Mouse (Mus musculus): Measurements from ENCODE around the gene Tcaim. TPM values are rescaled to one million over a fixed set of nuclear protein-coding genes. Genes with fewer than 3 reads are reported as not detected.

Gene Tcaim
- total and polyA plus RNA-seq, 2 experiments from 2014 or later = 4.0 to 9.8 TPM

DNA sequence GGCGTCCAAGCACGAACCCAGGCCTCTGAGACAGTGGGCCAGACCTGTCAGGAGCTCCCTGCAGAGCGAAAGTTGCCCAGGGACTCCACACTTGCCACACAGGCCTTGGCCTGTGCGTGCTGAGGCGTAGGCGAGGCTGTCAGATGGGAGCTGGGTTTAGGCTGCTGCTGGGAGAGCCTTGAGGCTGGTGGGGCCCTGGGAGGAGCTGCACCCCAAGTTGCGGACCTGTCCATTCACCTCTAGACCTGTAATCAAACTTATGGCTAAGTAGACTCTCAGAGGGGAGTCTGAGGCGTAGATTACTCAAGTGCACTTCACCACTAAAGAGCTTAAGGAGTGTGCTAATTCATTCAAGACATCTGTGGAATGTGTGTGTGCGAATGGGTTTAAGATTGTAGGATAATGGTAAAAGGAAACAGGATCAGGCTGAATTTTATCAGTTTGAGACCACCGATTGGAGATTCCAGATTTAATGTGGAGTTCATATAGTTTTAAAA, 554 bp downstream of the Tcaim start:
- no peak for DNase-seq (ENCODE audit: low spot score)
- Histone ChIP-seq H3K9ac (replicated peaks; ENCODE audit: low read depth, low read length) (peak overlapping the region; percentile 68), H3K9me3 (replicated peaks; ENCODE audit: control insufficient read depth, low read length) (no peaks in the 10 kb centered on the region), H3K4me3 (ENCODE audit: low read depth, low read length) (peak overlapping the region; percentile 59), H3K27ac (ENCODE audit: low read depth) (peak overlapping the region; percentile 89), H3K27me3 (ENCODE audit: control insufficient read depth, insufficient read depth, low read length) (no peaks in the 10 kb centered on the region), H3K4me2 (ENCODE audit: low read depth, low read length) (peak overlapping the region; percentile 71), H3K36me3 (replicated peaks; ENCODE audit: control insufficient read depth, insufficient read depth, low read length) (no peaks in the 10 kb centered on the region), H3K4me1 (ENCODE audit: control insufficient read depth, insufficient read depth) (peaks cover 13% of the 10 kb centered on the region; the same call in 1 of the 2 replicates)
- WGBS = 7% methylated on average over 10 of the region's 10 CpGs
- TF ChIP-seq CTCF (IDR thresholded peaks at IDR 0.05; ENCODE audit: low read depth) (no peak), EP300 (IDR thresholded peaks at IDR 0.05; ENCODE audit: low read depth) (no peak)
- ATAC-seq (ENCODE audit: insufficient read depth, low read depth) = no peak

DNA sequence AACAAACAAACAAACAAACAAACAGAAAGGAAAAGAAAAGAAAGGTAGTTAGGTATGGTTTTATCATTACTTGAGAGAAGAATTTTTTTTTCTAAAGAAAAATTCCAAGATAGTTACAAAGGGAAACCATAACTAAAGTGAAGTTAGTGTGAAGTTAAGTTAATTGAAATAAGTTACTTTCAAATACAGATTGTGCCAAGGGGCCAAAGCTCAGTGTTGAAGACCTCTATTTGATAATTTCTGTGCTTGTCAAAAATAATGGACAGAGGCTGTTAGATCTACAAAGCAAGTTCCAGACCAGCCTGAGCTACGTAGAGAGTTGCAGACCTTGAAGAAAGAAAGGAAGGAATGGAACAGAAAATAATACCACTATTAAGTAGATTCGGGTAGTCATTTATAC, 1.8 kb downstream of the Tcaim start:
- no peak overlapping the region for H3K27ac ChIP-seq (ENCODE audit: low read depth)
- WGBS = 87% methylated on average over 2 of the region's 2 CpGs

DNA sequence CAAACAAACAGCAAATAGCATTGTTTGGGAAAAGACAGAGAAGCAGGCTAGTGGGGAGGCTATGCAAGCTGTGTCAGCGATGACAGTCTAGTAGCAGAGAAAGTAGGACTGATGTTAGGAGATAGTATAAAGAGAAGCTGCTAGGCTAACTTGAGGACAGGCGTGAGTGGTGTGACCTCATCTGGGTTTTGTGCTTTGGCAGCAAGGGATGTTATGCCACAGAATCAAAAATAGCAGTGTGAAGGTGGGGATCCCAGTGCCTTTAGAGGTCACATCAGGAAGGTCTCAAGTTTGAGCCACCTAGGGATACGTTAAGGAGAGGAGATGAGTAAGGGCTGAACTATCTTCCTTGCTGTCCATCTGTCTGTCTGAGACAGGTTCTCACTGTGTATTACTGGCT, 4.9 kb downstream of the Tcaim start:
- peak; percentile 83 for DNase-seq (ENCODE audit: low spot score)

More for the DNA sequence above, 1.8 kb downstream of the Tcaim start:
- H3K4me3 ChIP-seq (ENCODE audit: low read depth, low read length) = no peak overlapping the region
- H3K36me3 ChIP-seq (replicated peaks; ENCODE audit: control insufficient read depth, insufficient read depth, low read length) = no peaks in the 10 kb centered on the region
- DNase-seq (ENCODE audit: low spot score) (no peak), ATAC-seq (ENCODE audit: insufficient read depth, low read depth) (no peak)
- no peak overlapping the region for H3K9ac ChIP-seq (replicated peaks; ENCODE audit: low read depth, low read length)
- no peaks in the 10 kb centered on the region for H3K9me3 ChIP-seq (replicated peaks; ENCODE audit: control insufficient read depth, low read length)
- peaks cover 13% of the 10 kb centered on the region; the same call in 1 of the 2 replicates for H3K4me1 ChIP-seq (ENCODE audit: control insufficient read depth, insufficient read depth)
- TF ChIP-seq CTCF (IDR thresholded peaks at IDR 0.05; ENCODE audit: low read depth) = no peak
- no peak for TF ChIP-seq EP300 (IDR thresholded peaks at IDR 0.05; ENCODE audit: low read depth)
- no peak overlapping the region for H3K4me2 ChIP-seq (ENCODE audit: low read depth, low read length)
- no peaks in the 10 kb centered on the region for H3K27me3 ChIP-seq (ENCODE audit: control insufficient read depth, insufficient read depth, low read length)

GRCm38 (mm10) chr9:122812386-122812785, 7.0 kb downstream of the Tcaim start:
- no peak overlapping the region for H3K4me2 ChIP-seq (ENCODE audit: low read depth, low read length)
- TF ChIP-seq EP300 (IDR thresholded peaks at IDR 0.05; ENCODE audit: low read depth) (no peak), CTCF (IDR thresholded peaks at IDR 0.05; ENCODE audit: low read depth) (no peak)

More for the DNA sequence above, 4.9 kb downstream of the Tcaim start:
- peak; percentile 40; the same call in 1 of the 2 replicates for ATAC-seq (ENCODE audit: insufficient read depth, low read depth)
- H3K4me3 ChIP-seq (ENCODE audit: low read depth, low read length) = no peak overlapping the region
- no peaks in the 10 kb centered on the region for H3K27me3 ChIP-seq (ENCODE audit: control insufficient read depth, insufficient read depth, low read length)
- no peaks in the 10 kb centered on the region for H3K9me3 ChIP-seq (replicated peaks; ENCODE audit: control insufficient read depth, low read length)
- H3K4me1 ChIP-seq (ENCODE audit: control insufficient read depth, insufficient read depth) = peaks cover 13% of the 10 kb centered on the region; the same call in 1 of the 2 replicates
- no peak for TF ChIP-seq CTCF (IDR thresholded peaks at IDR 0.05; ENCODE audit: low read depth)
- no peak for TF ChIP-seq EP300 (IDR thresholded peaks at IDR 0.05; ENCODE audit: low read depth)
- no peak overlapping the region for H3K9ac ChIP-seq (replicated peaks; ENCODE audit: low read depth, low read length)
- H3K4me2 ChIP-seq (ENCODE audit: low read depth, low read length) = no peak overlapping the region
- 28% methylated on average over 3 of the region's 3 CpGs for WGBS
- peaks cover 3% of the 10 kb centered on the region; the same call in 1 of the 2 replicates for H3K36me3 ChIP-seq (replicated peaks; ENCODE audit: control insufficient read depth, insufficient read depth, low read length)
- H3K27ac ChIP-seq (ENCODE audit: low read depth) = peak overlapping the region; percentile 46

GRCm38 (mm10) chr9:122814775-122815174, 9.4 kb downstream of the Tcaim start:
- TF ChIP-seq EP300 (IDR thresholded peaks at IDR 0.05; ENCODE audit: low read depth) (no peak), CTCF (IDR thresholded peaks at IDR 0.05; ENCODE audit: low read depth) (no peak)
- Histone ChIP-seq H3K9me3 (replicated peaks; ENCODE audit: control insufficient read depth, low read length) (no peaks in the 10 kb centered on the region), H3K4me2 (ENCODE audit: low read depth, low read length) (no peak overlapping the region), H3K4me1 (ENCODE audit: control insufficient read depth, insufficient read depth) (0 out of 2 replicates have a peak, but pooled peaks cover 4% of the 10 kb centered on the region), H3K27me3 (ENCODE audit: control insufficient read depth, insufficient read depth, low read length) (no peaks in the 10 kb centered on the region), H3K36me3 (replicated peaks; ENCODE audit: control insufficient read depth, insufficient read depth, low read length) (peaks cover 22% of the 10 kb centered on the region), H3K9ac (replicated peaks; ENCODE audit: low read depth, low read length) (no peak overlapping the region), H3K27ac (ENCODE audit: low read depth) (no peak overlapping the region), H3K4me3 (ENCODE audit: low read depth, low read length) (no peak overlapping the region)
- DNase-seq (ENCODE audit: low spot score) (no peak), ATAC-seq (ENCODE audit: insufficient read depth, low read depth) (no peak)
- WGBS = 94% methylated on average over 2 of the region's 2 CpGs

More at GRCm38 (mm10) chr9:122812386-122812785, 7.0 kb downstream of the Tcaim start:
- no peaks in the 10 kb centered on the region for H3K27me3 ChIP-seq (ENCODE audit: control insufficient read depth, insufficient read depth, low read length)
- peaks cover 9% of the 10 kb centered on the region; the same call in 1 of the 2 replicates for H3K36me3 ChIP-seq (replicated peaks; ENCODE audit: control insufficient read depth, insufficient read depth, low read length)
- 0 out of 2 replicates have a peak, but pooled peaks cover 4% of the 10 kb centered on the region for H3K4me1 ChIP-seq (ENCODE audit: control insufficient read depth, insufficient read depth)
- DNase-seq (ENCODE audit: low spot score) (no peak), ATAC-seq (ENCODE audit: insufficient read depth, low read depth) (no peak)
- no peak overlapping the region for H3K9ac ChIP-seq (replicated peaks; ENCODE audit: low read depth, low read length)
- H3K4me3 ChIP-seq (ENCODE audit: low read depth, low read length) = no peak overlapping the region
- no peaks in the 10 kb centered on the region for H3K9me3 ChIP-seq (replicated peaks; ENCODE audit: control insufficient read depth, low read length)
- 85% methylated on average over 5 of the region's 5 CpGs for whole genome bisulfite sequencing
- H3K27ac ChIP-seq (ENCODE audit: low read depth) = no peak overlapping the region

Data from heart, postnatal 0 days (tissue).